Mouse (Mus musculus): ENCODE measurements at regions not wholly inside any gene's neighbourhood (a gene's known extent, or its start where the extent isn't known, plus 50 kb on each side); places are given as distances from the start of the nearest gene placed in this dataset.

- Histone ChIP-seq H3K4me2 (replicated peaks; ENCODE audit: low read depth) (no peak overlapping the region), H3K4me3 (ENCODE audit: low read depth, low read length) (no peak overlapping the region), H3K36me3 (ENCODE audit: control insufficient read depth, insufficient read depth) (no peaks in the 10 kb centered on the region), H3K9me3 (ENCODE audit: control insufficient read depth) (no peaks in the 10 kb centered on the region), H3K27ac (ENCODE audit: low read depth, low read length) (no peak overlapping the region), H3K9ac (ENCODE audit: low read depth, low read length) (no peak overlapping the region), H3K4me1 (replicated peaks; ENCODE audit: control insufficient read depth, insufficient read depth, low read length) (no peaks in the 10 kb centered on the region), H3K27me3 (replicated peaks; ENCODE audit: control insufficient read depth, insufficient read depth, low read length) (no peaks in the 10 kb centered on the region)
- WGBS = 60% methylated on average over 14 of the region's 14 CpGs
- ATAC-seq = no peak
- TF ChIP-seq CTCF (IDR thresholded peaks at IDR 0.05; ENCODE audit: low read depth) = no peak
Observed at GRCm38 (mm10) chr8:92008616-92009610, 207.0 kb upstream of the Irx3 start.

DNA sequence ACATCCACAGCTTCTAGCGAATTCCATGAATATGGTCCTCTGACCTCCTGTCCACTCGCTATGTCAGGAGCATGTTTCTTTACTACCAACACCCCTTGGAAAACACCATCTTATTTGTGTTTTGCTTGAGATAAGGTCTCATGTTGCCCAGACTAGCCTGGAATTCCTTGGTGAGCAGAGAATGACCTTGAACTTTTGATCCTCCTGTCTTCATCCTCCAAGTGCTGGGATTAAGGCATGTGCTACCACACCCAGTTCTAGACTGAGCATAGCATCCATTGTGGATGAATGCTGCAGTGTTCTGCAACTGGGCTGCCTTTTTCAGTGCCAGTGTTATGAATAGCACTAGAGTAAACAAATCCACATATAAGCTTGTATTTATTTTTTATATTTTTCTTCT, 203.2 kb upstream of the Irx3 start:
- no peak overlapping the region for H3K27ac ChIP-seq (ENCODE audit: low read depth, low read length)
- H3K9ac ChIP-seq (ENCODE audit: low read depth, low read length) = no peak overlapping the region
- no peaks in the 10 kb centered on the region for H3K4me1 ChIP-seq (replicated peaks; ENCODE audit: control insufficient read depth, insufficient read depth, low read length)
- H3K27me3 ChIP-seq (replicated peaks; ENCODE audit: control insufficient read depth, insufficient read depth, low read length) = no peaks in the 10 kb centered on the region
- no peak for ATAC-seq
- no peak for TF ChIP-seq CTCF (IDR thresholded peaks at IDR 0.05; ENCODE audit: low read depth)
- no peaks in the 10 kb centered on the region for H3K9me3 ChIP-seq (ENCODE audit: control insufficient read depth)
- WGBS = 85% methylated on average over 2 of the region's 2 CpGs
- no peak overlapping the region for H3K4me2 ChIP-seq (replicated peaks; ENCODE audit: low read depth)
- no peak overlapping the region for H3K4me3 ChIP-seq (ENCODE audit: low read depth, low read length)
- H3K36me3 ChIP-seq (ENCODE audit: control insufficient read depth, insufficient read depth) = no peaks in the 10 kb centered on the region

DNA sequence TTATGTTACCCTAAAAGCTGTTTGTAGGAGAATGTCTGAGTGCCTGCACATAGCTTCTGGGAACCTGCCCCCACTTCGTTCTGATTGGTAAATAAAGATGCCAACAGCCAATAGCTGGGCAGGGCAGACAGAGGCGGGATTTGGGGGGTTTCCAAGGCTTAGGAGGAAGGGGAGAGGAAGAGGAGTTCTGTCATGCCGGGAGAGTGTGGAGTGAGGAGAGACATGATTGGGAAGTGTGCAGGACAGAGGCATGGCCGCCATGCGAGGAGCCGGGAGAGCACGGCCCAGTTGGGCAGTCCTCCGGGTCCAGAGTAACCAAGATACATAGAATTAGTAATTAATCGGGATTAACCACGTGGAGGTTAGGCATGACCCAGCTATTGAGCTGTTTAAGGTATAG, 202.7 kb upstream of the Irx3 start:
- H3K4me3 ChIP-seq (ENCODE audit: low read depth, low read length) = no peak overlapping the region
- no peak overlapping the region for H3K27ac ChIP-seq (ENCODE audit: low read depth, low read length)
- no peak overlapping the region for H3K4me2 ChIP-seq (replicated peaks; ENCODE audit: low read depth)
- no peaks in the 10 kb centered on the region for H3K4me1 ChIP-seq (replicated peaks; ENCODE audit: control insufficient read depth, insufficient read depth, low read length)
- TF ChIP-seq CTCF (IDR thresholded peaks at IDR 0.05; ENCODE audit: low read depth) = no peak
- H3K27me3 ChIP-seq (replicated peaks; ENCODE audit: control insufficient read depth, insufficient read depth, low read length) = no peaks in the 10 kb centered on the region
- no peak overlapping the region for H3K9ac ChIP-seq (ENCODE audit: low read depth, low read length)
- H3K9me3 ChIP-seq (ENCODE audit: control insufficient read depth) = no peaks in the 10 kb centered on the region
- WGBS = 68% methylated on average over 10 of the region's 10 CpGs
- H3K36me3 ChIP-seq (ENCODE audit: control insufficient read depth, insufficient read depth) = no peaks in the 10 kb centered on the region
- ATAC-seq = no peak

- Histone ChIP-seq H3K9me3 (ENCODE audit: control insufficient read depth) (no peaks in the 10 kb centered on the region), H3K27me3 (replicated peaks; ENCODE audit: control insufficient read depth, insufficient read depth, low read length) (no peaks in the 10 kb centered on the region), H3K4me1 (replicated peaks; ENCODE audit: control insufficient read depth, insufficient read depth, low read length) (no peaks in the 10 kb centered on the region), H3K27ac (ENCODE audit: low read depth, low read length) (no peak overlapping the region), H3K9ac (ENCODE audit: low read depth, low read length) (no peak overlapping the region), H3K4me3 (ENCODE audit: low read depth, low read length) (no peak overlapping the region), H3K36me3 (ENCODE audit: control insufficient read depth, insufficient read depth) (no peaks in the 10 kb centered on the region), H3K4me2 (replicated peaks; ENCODE audit: low read depth) (no peak overlapping the region)
- TF ChIP-seq CTCF (IDR thresholded peaks at IDR 0.05; ENCODE audit: low read depth) = no peak
- no peak for ATAC-seq
- 95% methylated on average over 1 of the region's 1 CpGs for WGBS
Observed at GRCm38 (mm10) chr8:92000368-92000767, 198.5 kb upstream of the Irx3 start.

DNA sequence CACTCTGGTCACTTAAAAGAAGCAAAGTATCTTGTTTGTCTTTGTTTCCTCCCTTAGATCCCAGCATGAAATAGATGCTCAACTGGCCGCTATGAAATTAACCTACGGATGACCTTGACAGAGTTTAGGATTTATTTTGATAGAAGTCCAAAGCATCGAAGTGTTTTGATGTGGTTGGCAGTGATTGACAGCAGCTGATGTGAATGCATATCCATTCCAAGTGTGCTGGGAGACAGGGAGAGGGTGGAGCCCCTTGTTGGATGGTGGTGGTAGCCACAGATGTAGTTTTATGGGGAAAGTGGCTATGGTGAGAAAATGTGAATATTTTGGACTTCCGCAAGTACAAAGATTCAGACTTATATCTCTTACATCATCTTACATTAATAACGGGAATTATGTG, 197.8 kb upstream of the Irx3 start:
- H3K4me3 ChIP-seq (ENCODE audit: low read depth, low read length) = no peak overlapping the region
- whole genome bisulfite sequencing = 82% methylated on average over 5 of the region's 5 CpGs

DNA sequence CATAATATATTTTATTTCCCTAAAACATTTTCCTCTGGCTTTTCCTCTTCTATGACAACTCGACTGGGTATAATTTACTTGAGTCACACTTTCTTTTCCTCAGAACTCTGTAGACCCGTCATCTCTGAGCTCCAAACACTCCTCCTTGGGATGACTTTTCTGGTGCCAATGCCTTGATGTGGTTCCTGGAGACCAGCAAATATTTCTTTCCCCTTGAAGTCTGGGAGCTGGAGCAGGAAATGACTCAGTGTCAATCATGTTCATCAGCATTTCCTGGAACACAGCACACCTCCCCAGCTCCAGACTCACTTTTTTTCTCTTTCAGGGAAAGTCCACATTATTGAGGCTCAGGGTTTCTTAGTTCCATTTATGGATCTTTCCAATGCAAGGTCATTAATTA, 197.3 kb upstream of the Irx3 start:
- no peaks in the 10 kb centered on the region for H3K36me3 ChIP-seq (ENCODE audit: control insufficient read depth, insufficient read depth)
- no peak for TF ChIP-seq CTCF (IDR thresholded peaks at IDR 0.05; ENCODE audit: low read depth)
- no peaks in the 10 kb centered on the region for H3K27me3 ChIP-seq (replicated peaks; ENCODE audit: control insufficient read depth, insufficient read depth, low read length)
- no peak overlapping the region for H3K4me3 ChIP-seq (ENCODE audit: low read depth, low read length)
- 72% methylated on average over 2 of the region's 2 CpGs for WGBS
- H3K27ac ChIP-seq (ENCODE audit: low read depth, low read length) = no peak overlapping the region
- no peaks in the 10 kb centered on the region for H3K9me3 ChIP-seq (ENCODE audit: control insufficient read depth)
- ATAC-seq = no peak
- no peak overlapping the region for H3K4me2 ChIP-seq (replicated peaks; ENCODE audit: low read depth)
- no peak overlapping the region for H3K9ac ChIP-seq (ENCODE audit: low read depth, low read length)
- H3K4me1 ChIP-seq (replicated peaks; ENCODE audit: control insufficient read depth, insufficient read depth, low read length) = no peaks in the 10 kb centered on the region

More for the DNA sequence above, 197.8 kb upstream of the Irx3 start:
- Histone ChIP-seq H3K9ac (ENCODE audit: low read depth, low read length) (no peak overlapping the region), H3K36me3 (ENCODE audit: control insufficient read depth, insufficient read depth) (no peaks in the 10 kb centered on the region), H3K4me2 (replicated peaks; ENCODE audit: low read depth) (no peak overlapping the region), H3K27me3 (replicated peaks; ENCODE audit: control insufficient read depth, insufficient read depth, low read length) (no peaks in the 10 kb centered on the region), H3K4me1 (replicated peaks; ENCODE audit: control insufficient read depth, insufficient read depth, low read length) (no peaks in the 10 kb centered on the region), H3K27ac (ENCODE audit: low read depth, low read length) (no peak overlapping the region), H3K9me3 (ENCODE audit: control insufficient read depth) (no peaks in the 10 kb centered on the region)
- no peak for TF ChIP-seq CTCF (IDR thresholded peaks at IDR 0.05; ENCODE audit: low read depth)
- ATAC-seq = no peak
